Mouse (Mus musculus) liver, embryonic 14.5 days (tissue): ENCODE results near the gene Tnnc2. TPM values are rescaled to one million over a fixed set of nuclear protein-coding genes. Genes with fewer than 3 reads are reported as not detected.

Experiments used
- ATAC-seq: fragments of 200-750 bp; cut with Nextera tagmentation; 2 replicates; pipeline ENCODE4 v1.8.0; 2017; ENCODE audit warnings: moderate number of reproducible peaks, mild to moderate bottlenecking, moderate library complexity; ENCODE audit not compliant: insufficient read depth
- DNase-seq, 3 experiments: peaks; one replicate each; pipeline ENCODE4 v3.0.0-alpha.2; 2012 to 2013; ENCODE audit warnings: low read depth in 3 of 3, low spot score in 3 of 3
- H3K27ac ChIP-seq: fragments of 300-500 bp; sonication (generic); 2 replicates; pipeline ENCODE4 v1.5.1; 2014; ENCODE audit warnings: moderate library complexity, mild to moderate bottlenecking, control low read depth, inconsistent platforms
- H3K27me3 ChIP-seq: fragments of 300-500 bp; sonication (generic); 2 replicates; pipeline ENCODE4 v1.6.1; 2014; ENCODE audit warnings: mild to moderate bottlenecking, low read length, moderate library complexity; ENCODE audit not compliant: control insufficient read depth, insufficient read depth
- H3K36me3 ChIP-seq: fragments of 300-500 bp; sonication (generic); replicated peaks from 2 replicates; pipeline ENCODE4 v1.6.1; 2014; ENCODE audit warnings: low read depth; ENCODE audit not compliant: control insufficient read depth, insufficient read depth
- H3K4me1 ChIP-seq, 2 experiments: fragments of 200-500 bp in 1 of 2; fragments of 300-500 bp in 1 of 2; sonication (generic) in 1 of 2; replicated peaks; 2 replicates each; pipeline ENCODE4 v1.6.1; 2012 to 2014; ENCODE audit warnings: antibody characterized with exemption in 1 of 2, inconsistent platforms in 1 of 2, low read length in 1 of 2; ENCODE audit not compliant: control insufficient read depth in 2 of 2, insufficient read depth in 2 of 2
- H3K4me2 ChIP-seq: fragments of 300-500 bp; sonication (generic); 2 replicates; pipeline ENCODE4 v1.6.1; 2014; ENCODE audit warnings: low read depth, mild to moderate bottlenecking, control low read depth, moderate library complexity
- H3K4me3 ChIP-seq, 2 experiments: fragments of 200-500 bp in 1 of 2; fragments of 300-500 bp in 1 of 2; sonication (generic) in 1 of 2; 2 replicates each; pipeline ENCODE4 v1.5.1; 2012 to 2014; ENCODE audit warnings: low read depth in 2 of 2, low read length in 2 of 2, mild to moderate bottlenecking in 2 of 2, control low read depth in 1 of 2, inconsistent platforms in 1 of 2, moderate library complexity in 1 of 2; ENCODE audit not compliant: insufficient read depth in 1 of 2
- H3K9ac ChIP-seq: fragments of 300-500 bp; sonication (generic); replicated peaks from 2 replicates; pipeline ENCODE4 v1.6.1; 2014; ENCODE audit warnings: mild to moderate bottlenecking, control low read depth, moderate library complexity
- H3K9me3 ChIP-seq: fragments of 300-500 bp; sonication (generic); 2 replicates; pipeline ENCODE4 v1.6.1; 2016; ENCODE audit warnings: low read length, mixed read lengths; ENCODE audit not compliant: control insufficient read depth
- CTCF ChIP-seq: IDR thresholded peaks from 2 replicates; pipeline ENCODE4 v1.5.1; 2016; ENCODE audit warnings: antibody characterized with exemption, low read depth, control low read depth
- EP300 ChIP-seq: IDR thresholded peaks from 2 replicates; pipeline ENCODE4 v1.6.1; 2016; ENCODE audit warnings: antibody characterized with exemption, low read depth
- WGBS: fragments of 180-500 bp; shearing (Covaris S2); extraction: QIAGEN DNeasy Blood & Tissue Kit; methylation state at CpG from one replicate; pipeline ENCODE4 v1.1.7; 2014; ENCODE audit not compliant: insufficient replicate concordance; 5-methylcytosine and 5-hydroxymethylcytosine counted together
- polyA plus RNA-seq, 2 experiments: library from polyadenylated mRNA; depleted of rRNA in 1 of 2; stranded (reverse) in 1 of 2; unstranded in 1 of 2; fragments of >200 nt; fragmentation: Nextera tagmentation in 1 of 2; extraction: Ambion mirVana in 1 of 2; gene quantifications; 2 replicates each; pipeline versions ENCODE4 v1.2.1 to v1.2.3; 2012 to 2014

Tnnc2 gene
- polyA plus RNA-seq, 2 experiments = 0.32 to 0.44 TPM

GRCm38 (mm10) chr2:164761971-164762370, 17.8 kb downstream of the Tnnc2 start:
- no peak overlapping the region for H3K4me3 ChIP-seq
- H3K9ac ChIP-seq = peak overlapping the region; percentile 73
- peak overlapping the region; percentile 61 for H3K4me2 ChIP-seq
- TF ChIP-seq EP300 (no peak), CTCF (no peak)
- H3K27ac ChIP-seq = peak overlapping the region; percentile 92
- H3K9me3 ChIP-seq = no peaks in the 10 kb centered on the region
- peaks cover 53 to 59% of the 10 kb centered on the region in 2 experiments for H3K4me1 ChIP-seq
- no peaks in the 10 kb centered on the region for H3K27me3 ChIP-seq
- H3K36me3 ChIP-seq = peaks cover 86% of the 10 kb centered on the region
- ATAC-seq (peak; percentile 3; the same call in 1 of the 2 replicates), DNase-seq (no peak)
- WGBS = 75% methylated on average over 4 of the region's 4 CpGs

GRCm38 (mm10) chr2:164761502-164761901, 18.3 kb downstream of the Tnnc2 start:
- no peak overlapping the region for H3K4me3 ChIP-seq
- peak; percentile 78 to 82 (median 81) for DNase-seq
- H3K27me3 ChIP-seq = no peaks in the 10 kb centered on the region
- H3K9me3 ChIP-seq = no peaks in the 10 kb centered on the region
- peak; percentile 3; the same call in 1 of the 2 replicates for TF ChIP-seq CTCF
- TF ChIP-seq EP300 = peak; percentile 94
- H3K9ac ChIP-seq = peak overlapping the region; percentile 73
- WGBS = 62% methylated on average over 2 of the region's 2 CpGs
- H3K4me1 ChIP-seq = peaks cover 53 to 59% of the 10 kb centered on the region in 2 experiments
- H3K4me2 ChIP-seq = peak overlapping the region; percentile 61
- peak overlapping the region; percentile 92 for H3K27ac ChIP-seq
- peak; percentile 88 for ATAC-seq
- H3K36me3 ChIP-seq = peaks cover 86% of the 10 kb centered on the region

- H3K27me3 ChIP-seq = no peaks in the 10 kb centered on the region
- H3K27ac ChIP-seq = peak overlapping the region; percentile 92
- H3K9me3 ChIP-seq = no peaks in the 10 kb centered on the region
- H3K9ac ChIP-seq = peak overlapping the region; percentile 73
- H3K4me1 ChIP-seq = peaks cover 53 to 59% of the 10 kb centered on the region in 2 experiments
- TF ChIP-seq EP300 (peak; percentile 99), CTCF (no peak)
- H3K36me3 ChIP-seq = peaks cover 86% of the 10 kb centered on the region
- peak overlapping the region in 1 of 2 experiments; percentile 15; a peak in 2 of 4 replicates for H3K4me3 ChIP-seq
- 30% methylated on average over 4 of the region's 4 CpGs for WGBS
- ATAC-seq (peak; percentile 72), DNase-seq (peak; percentile 85 to 89 (median 87))
- peak overlapping the region; percentile 63 for H3K4me2 ChIP-seq
These were observed 19.5 kb downstream of the Tnnc2 start for GRCm38 (mm10) chr2:164760059-164760833.

DNA sequence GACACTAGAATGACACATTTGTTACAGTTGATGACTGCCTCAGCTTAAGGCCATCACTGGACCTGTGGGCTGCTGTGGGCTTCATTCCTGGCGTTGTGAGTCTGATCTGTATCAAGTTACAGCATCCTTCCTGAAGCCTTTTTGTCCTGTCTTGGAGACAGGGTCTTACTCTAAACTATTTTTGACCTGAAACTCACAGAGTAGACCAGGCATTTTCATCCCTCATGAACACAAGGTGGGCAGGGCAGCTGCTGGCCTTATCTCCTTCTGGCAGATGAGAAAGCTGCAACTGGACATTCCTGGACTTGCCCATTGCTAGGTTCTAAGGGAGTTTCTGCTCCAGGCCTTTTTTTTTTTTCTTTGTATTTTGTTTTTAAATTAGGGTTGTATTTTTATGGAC, 21.1 kb downstream of the Tnnc2 start:
- DNase-seq (peak; percentile 75 to 79 (median 75)), ATAC-seq (peak; percentile 65)
- peaks cover 53 to 58% of the 10 kb centered on the region in 2 experiments for H3K4me1 ChIP-seq
- H3K27me3 ChIP-seq = no peaks in the 10 kb centered on the region
- no peaks in the 10 kb centered on the region for H3K9me3 ChIP-seq
- peaks cover 93% of the 10 kb centered on the region for H3K36me3 ChIP-seq
- 50% methylated on average over 1 of the region's 1 CpGs for WGBS
- peak overlapping the region; percentile 63 for H3K4me2 ChIP-seq
- H3K9ac ChIP-seq = peak overlapping the region; percentile 73
- H3K27ac ChIP-seq = peak overlapping the region; percentile 92
- H3K4me3 ChIP-seq = peak overlapping the region; percentile 7 to 23; a peak in 2 of 4 replicates
- TF ChIP-seq CTCF (no peak), EP300 (peak; percentile 86)

DNA sequence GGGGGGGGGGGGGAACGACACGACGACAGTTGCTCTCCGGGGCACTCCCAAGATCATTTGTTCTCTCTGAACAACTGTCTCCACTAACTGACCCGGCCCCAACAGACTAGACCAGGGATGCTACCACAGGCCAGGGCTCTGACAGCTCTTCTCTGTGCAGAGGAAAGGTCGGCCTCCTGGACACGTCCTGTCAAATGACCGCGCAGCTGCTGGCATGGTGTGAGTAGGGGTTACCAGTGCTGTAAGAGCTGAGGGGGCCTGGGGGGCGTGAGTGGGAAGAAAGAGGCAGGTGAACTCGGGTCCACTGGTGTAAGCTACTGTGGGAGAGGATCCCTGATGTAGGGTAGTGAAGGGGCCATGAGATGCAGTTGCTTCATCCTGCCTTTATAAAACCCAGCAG, 21.9 kb downstream of the Tnnc2 start:
- Histone ChIP-seq H3K9me3 (no peaks in the 10 kb centered on the region), H3K4me2 (peak overlapping the region; percentile 63; the same call in 1 of the 2 replicates), H3K27ac (peak overlapping the region; percentile 92), H3K4me3 (no peak overlapping the region), H3K36me3 (peaks cover 93% of the 10 kb centered on the region), H3K27me3 (no peaks in the 10 kb centered on the region), H3K4me1 (peaks cover 48 to 50% of the 10 kb centered on the region in 2 experiments), H3K9ac (peak overlapping the region; percentile 73)
- ATAC-seq (no peak), DNase-seq (no peak)
- WGBS = 92% methylated on average over 11 of the region's 11 CpGs
- no peak for TF ChIP-seq EP300
- TF ChIP-seq CTCF = no peak
